Mouse (Mus musculus) G1E (cell line): ENCODE measurements around the gene Grip1. TPM values are rescaled to one million over a fixed set of nuclear protein-coding genes. Genes with fewer than 3 reads are reported as not detected.

ENCODE experiments used
- ATAC-seq: 2 replicates; pipeline ENCODE4 v1.8.0; 2016; ENCODE audit warnings: mild to moderate bottlenecking; ENCODE audit not compliant: insufficient number of reproducible peaks, poor library complexity, low FRiP score, severe bottlenecking; ENCODE audit errors: extremely low read depth
- DNase-seq: peaks from one replicate; pipeline ENCODE4 v3.0.0; 2012; ENCODE audit warnings: low spot score
- H3K27me3 ChIP-seq: 2 replicates; pipeline ENCODE4 v1.6.1; 2012; ENCODE audit warnings: mild to moderate bottlenecking, low read length, inconsistent platforms; ENCODE audit not compliant: insufficient read depth
- H3K36me3 ChIP-seq: replicated peaks from 2 replicates; pipeline ENCODE3; 2012; ENCODE audit warnings: mild to moderate bottlenecking, inconsistent platforms
- H3K4me1 ChIP-seq: 2 replicates; pipeline ENCODE4 v1.6.1; 2012; ENCODE audit warnings: low read depth, low read length, inconsistent platforms, mixed read lengths; ENCODE audit not compliant: insufficient read depth
- H3K4me3 ChIP-seq: 2 replicates; pipeline ENCODE4 v1.5.1; 2012; ENCODE audit warnings: low read depth, mild to moderate bottlenecking, inconsistent platforms, low read length, moderate library complexity, mixed read lengths
- H3K9me3 ChIP-seq: replicated peaks from 2 replicates; pipeline ENCODE4 v1.6.1; 2012; ENCODE audit warnings: inconsistent platforms
- CTCF ChIP-seq: IDR thresholded peaks from 2 replicates; pipeline ENCODE4 v1.5.1; 2012; ENCODE audit warnings: low read depth, low read length, inconsistent platforms, mixed read lengths
- GATA1 ChIP-seq: IDR thresholded peaks from 2 replicates; pipeline ENCODE4 v1.6.1; 2012; ENCODE audit warnings: borderline replicate concordance, low read length, inconsistent platforms, mixed read lengths
- GATA2 ChIP-seq: IDR thresholded peaks from 2 replicates; pipeline ENCODE4 v1.6.1; 2012; ENCODE audit warnings: low read depth, low read length, inconsistent platforms, borderline replicate concordance
- POLR2AphosphoS5 ChIP-seq: IDR thresholded peaks from 2 replicates; pipeline ENCODE4 v1.6.1; 2012; ENCODE audit warnings: low read depth, low read length, inconsistent platforms; ENCODE audit not compliant: insufficient replicate concordance
- TAL1 ChIP-seq: conservative IDR thresholded peaks from 2 replicates; pipeline ENCODE4 v1.6.1; 2012; ENCODE audit warnings: low read depth, low read length, inconsistent platforms, mixed read lengths
- polyA plus RNA-seq: library from polyadenylated mRNA; stranded (reverse); fragments of >175 nt; gene quantifications from 2 replicates; pipeline ENCODE4 v1.2.3, GENCODE M21; 2012
- total RNA-seq, 2 experiments: library from RNA; stranded (forward) in 1 of 2; stranded (reverse) in 1 of 2; fragments of 200-1000 nt in 1 of 2; fragments of >200 nt in 1 of 2; fragmentation: Nextera tagmentation in 1 of 2; gene quantifications; 2 replicates each; pipeline ENCODE4 v1.2.3; 2014 to 2017

The Grip1 gene
- total and polyA plus RNA-seq, 3 experiments, result 0.11 TPM; not detected in 2

- TF ChIP-seq GATA2 (no peak), GATA1 (no peak), POLR2AphosphoS5 (no peak), TAL1 (no peak), CTCF (no peak)
- Histone ChIP-seq H3K36me3 (no peaks in the 10 kb centered on the region), H3K4me3 (no peak overlapping the region), H3K9me3 (peaks cover 51% of the 10 kb centered on the region), H3K27me3 (no peaks in the 10 kb centered on the region), H3K4me1 (no peaks in the 10 kb centered on the region)
- ATAC-seq (no peak), DNase-seq (no peak)
These were observed 376.8 kb downstream of the Grip1 start for GRCm38 (mm10) chr10:119830388-119830956.

DNA sequence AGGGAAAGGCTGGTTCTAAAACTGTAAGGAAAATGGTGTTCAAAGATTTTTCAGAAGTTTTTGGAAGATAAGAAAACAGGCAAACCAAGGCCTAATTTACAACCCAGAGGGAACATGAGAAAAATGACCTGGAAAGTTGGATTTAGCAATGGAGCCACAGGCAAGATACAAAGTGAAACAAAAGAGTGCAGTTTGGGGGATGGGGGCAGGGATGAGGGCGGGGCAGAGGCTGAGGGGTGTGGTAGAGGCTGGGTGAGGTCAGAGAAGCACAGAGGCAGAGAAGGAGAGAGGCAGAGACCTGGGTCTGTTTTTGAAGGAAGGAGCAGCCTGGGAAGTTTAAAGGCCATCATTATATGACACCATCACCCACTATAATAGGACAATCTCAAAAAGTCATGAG lies 377.5 kb downstream of the Grip1 start:
- Histone ChIP-seq H3K9me3 (peaks cover 48% of the 10 kb centered on the region), H3K4me1 (no peaks in the 10 kb centered on the region), H3K36me3 (no peaks in the 10 kb centered on the region), H3K4me3 (no peak overlapping the region), H3K27me3 (no peaks in the 10 kb centered on the region)
- no peak for TF ChIP-seq CTCF
- TF ChIP-seq POLR2AphosphoS5, result no peak
- no peak for TF ChIP-seq GATA1
- no peak for TF ChIP-seq GATA2
- TF ChIP-seq TAL1, result no peak
- ATAC-seq (no peak), DNase-seq (no peak)

DNA sequence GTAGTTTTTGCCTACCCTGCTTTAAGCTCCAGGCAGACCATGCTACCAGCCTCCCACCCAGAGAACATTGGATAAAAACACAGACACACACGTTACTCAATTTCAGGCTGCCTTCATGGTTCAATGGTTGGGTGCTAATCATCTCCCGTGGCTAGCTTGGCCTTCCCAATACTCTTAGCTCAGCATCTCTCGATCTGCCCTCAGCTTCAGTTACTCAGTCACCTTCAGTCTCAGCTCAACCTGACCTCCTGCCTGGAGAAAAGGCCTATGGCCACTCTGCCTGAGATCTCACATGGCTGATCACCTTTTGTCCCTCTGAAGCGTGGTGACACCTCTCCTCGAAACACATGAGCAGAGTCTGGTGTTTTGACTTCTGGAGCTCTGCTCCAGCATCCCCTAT lies 379.7 kb downstream of the Grip1 start:
- no peaks in the 10 kb centered on the region for H3K36me3 ChIP-seq
- H3K4me3 ChIP-seq, result no peak overlapping the region
- H3K4me1 ChIP-seq, result no peaks in the 10 kb centered on the region
- no peak for TF ChIP-seq TAL1
- TF ChIP-seq GATA2, result no peak
- TF ChIP-seq POLR2AphosphoS5, result no peak
- no peak for TF ChIP-seq CTCF
- TF ChIP-seq GATA1, result no peak
- no peak for DNase-seq
- H3K9me3 ChIP-seq, result peaks cover 38% of the 10 kb centered on the region
- no peak for ATAC-seq
- H3K27me3 ChIP-seq, result no peaks in the 10 kb centered on the region

GRCm38 (mm10) chr10:119834122-119834521 lies 380.5 kb downstream of the Grip1 start:
- no peak for DNase-seq
- no peak for ATAC-seq
- TF ChIP-seq POLR2AphosphoS5 (no peak), TAL1 (no peak), GATA2 (no peak), GATA1 (no peak), CTCF (no peak)
- peaks cover 34% of the 10 kb centered on the region for H3K9me3 ChIP-seq
- H3K4me3 ChIP-seq, result no peak overlapping the region
- no peaks in the 10 kb centered on the region for H3K4me1 ChIP-seq
- H3K27me3 ChIP-seq, result no peaks in the 10 kb centered on the region
- H3K36me3 ChIP-seq, result no peaks in the 10 kb centered on the region

DNA sequence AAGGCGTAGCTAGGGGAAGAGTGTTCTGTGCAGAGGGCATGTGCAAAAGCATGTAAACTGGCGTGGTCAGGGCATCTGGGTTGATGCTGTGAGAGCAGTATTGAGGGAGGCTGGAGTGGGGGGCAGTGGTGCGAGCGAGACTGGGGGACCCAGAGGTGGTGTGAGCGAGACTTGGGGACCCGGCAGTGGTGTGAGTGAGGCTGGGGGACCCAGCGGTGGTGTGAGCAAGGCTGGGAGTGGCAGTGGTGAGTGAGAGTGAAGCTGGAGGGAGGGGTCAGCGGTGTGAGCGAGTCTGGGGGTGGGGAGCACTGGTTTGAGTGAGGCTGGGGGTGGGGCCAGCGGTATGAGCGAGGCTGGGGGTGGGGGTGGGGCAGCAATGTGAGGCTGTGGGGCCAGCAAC lies 386.0 kb downstream of the Grip1 start:
- no peak for TF ChIP-seq POLR2AphosphoS5
- no peak for TF ChIP-seq GATA1
- TF ChIP-seq TAL1, result no peak
- no peak for TF ChIP-seq CTCF
- no peak for TF ChIP-seq GATA2
- DNase-seq (no peak), ATAC-seq (no peak)
- H3K27me3 ChIP-seq, result no peaks in the 10 kb centered on the region
- no peaks in the 10 kb centered on the region for H3K36me3 ChIP-seq
- peaks cover 51% of the 10 kb centered on the region for H3K9me3 ChIP-seq
- no peak overlapping the region for H3K4me3 ChIP-seq
- H3K4me1 ChIP-seq, result no peaks in the 10 kb centered on the region

DNA sequence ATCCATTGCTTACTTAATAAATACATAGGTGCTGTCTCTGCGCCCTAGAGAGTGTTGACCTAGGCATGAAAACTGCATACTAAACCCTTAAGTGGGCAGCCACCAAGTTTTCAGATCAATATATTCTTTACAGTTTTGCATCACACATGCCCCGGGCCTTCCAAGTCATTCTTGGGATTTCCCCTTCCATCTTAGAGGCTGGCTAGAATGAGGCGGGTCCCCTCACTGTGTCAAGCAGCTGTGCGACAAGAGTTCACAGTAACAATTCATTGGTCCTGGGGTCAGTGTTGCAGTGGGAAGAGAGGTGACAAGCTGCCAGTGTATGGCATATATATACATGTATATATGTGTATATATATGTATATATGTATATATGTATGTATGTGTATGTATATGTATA lies 388.4 kb downstream of the Grip1 start:
- no peak for DNase-seq
- peaks cover 55% of the 10 kb centered on the region for H3K9me3 ChIP-seq
- H3K36me3 ChIP-seq, result no peaks in the 10 kb centered on the region
- H3K27me3 ChIP-seq, result no peaks in the 10 kb centered on the region
- H3K4me3 ChIP-seq, result no peak overlapping the region
- ATAC-seq, result no peak
- no peaks in the 10 kb centered on the region for H3K4me1 ChIP-seq
- TF ChIP-seq CTCF (no peak), GATA1 (no peak), POLR2AphosphoS5 (no peak), TAL1 (no peak), GATA2 (no peak)
